Mouse (Mus musculus) spleen, postnatal 4 days (tissue): ENCODE measurements around the gene Lrfn2.
A peak's percentile ranks its signal among the peaks of the same experiment; 100 is the strongest.

Source experiments
- DNase-seq, 2 experiments: peaks; one replicate each; pipeline ENCODE4 v3.0.0; 2022; ENCODE audit warnings: low spot score in 2 of 2

Lrfn2 gene

GRCm38 (mm10) chr17:48931621-48932405 lies at the start of gene Lrfn2:
Gene Lrfn2 (plus strand): TSS chr17:48932379.
- peak; percentile 42 to 76 for DNase-seq

DNA sequence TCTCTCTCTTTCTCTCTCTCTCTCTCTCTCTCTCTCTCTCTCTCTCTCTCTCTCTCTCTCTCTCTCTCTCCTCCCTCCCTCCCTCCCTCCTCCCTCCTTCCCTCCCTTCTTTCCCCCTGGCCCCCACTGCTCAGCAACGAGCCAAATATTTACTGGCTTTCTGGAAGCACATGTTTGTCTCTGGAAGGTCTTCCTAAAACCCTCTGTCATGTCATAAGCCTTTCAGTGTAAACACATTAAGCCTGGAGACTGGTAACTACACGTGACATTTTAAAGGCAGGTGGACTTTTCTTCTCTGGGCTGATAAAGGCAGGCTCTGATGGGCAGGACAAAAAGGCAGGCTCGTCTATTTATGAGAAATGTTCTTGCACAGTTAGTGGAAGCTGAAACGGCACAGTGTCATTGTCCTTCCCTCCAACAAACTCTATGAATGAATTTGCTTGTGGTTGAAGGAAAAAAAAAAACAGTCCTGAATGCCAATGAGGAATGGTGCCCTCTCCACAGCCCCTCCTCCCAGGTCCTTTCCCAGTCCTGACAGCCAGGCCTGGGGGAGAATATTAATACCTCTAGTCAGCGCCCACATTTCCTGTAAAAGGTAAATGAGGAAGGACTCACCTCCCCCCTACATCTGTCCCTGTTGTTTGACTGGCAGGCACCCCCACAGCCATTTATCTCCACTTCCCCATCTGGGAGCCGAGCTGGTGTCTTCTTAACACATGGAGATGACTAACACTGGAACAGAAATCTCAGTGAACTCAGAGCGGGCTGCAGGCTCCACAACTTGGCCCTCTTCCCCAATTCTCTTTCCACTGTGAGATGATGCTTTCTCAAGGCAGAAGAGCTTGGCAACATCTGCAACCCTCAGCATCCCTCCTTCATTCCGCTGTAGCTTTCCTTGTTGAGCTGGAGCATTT lies 44.5 kb upstream of the Lrfn2 start:
- no peak for DNase-seq

DNA sequence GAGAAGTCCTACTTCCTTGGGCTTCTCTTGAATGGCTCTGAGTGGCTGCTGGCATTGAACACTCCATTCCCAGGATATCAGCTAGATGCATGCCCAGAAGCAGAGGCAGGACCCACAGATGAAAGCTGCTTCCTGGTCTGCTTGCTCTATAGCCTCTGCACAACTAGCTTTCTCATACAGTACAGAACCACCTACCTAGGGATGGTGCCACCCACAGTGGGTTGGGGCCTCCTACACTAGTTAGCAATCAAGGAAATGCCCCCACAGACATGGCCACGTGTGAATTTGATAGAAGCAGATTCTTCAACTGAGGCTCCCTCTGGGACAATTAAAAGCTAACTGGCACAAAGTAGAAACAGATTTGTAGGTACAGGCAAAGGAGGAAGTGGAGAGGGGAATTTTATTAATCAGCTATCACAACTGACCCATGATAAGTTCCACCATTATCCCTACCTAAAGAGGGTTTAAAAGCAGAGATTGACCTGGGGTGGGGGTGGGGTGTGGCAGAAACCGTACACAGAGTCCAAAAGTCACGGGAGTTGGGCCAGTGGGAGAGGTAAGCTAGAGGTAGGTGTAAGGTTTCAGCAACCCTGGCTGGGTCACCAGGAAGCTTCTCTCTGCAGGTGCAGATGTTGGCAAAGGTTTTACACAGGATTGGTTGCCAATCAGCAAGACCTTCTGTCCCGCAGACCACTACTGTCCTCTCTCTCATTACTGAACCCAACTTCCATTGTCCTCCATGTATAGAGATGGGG lies 26.7 kb upstream of the Lrfn2 start:
- no peak for DNase-seq

- DNase-seq: no peak
Observed at GRCm38 (mm10) chr17:48913437-48913836, 18.7 kb upstream of the Lrfn2 start.

- DNase-seq: no peak
Observed at GRCm38 (mm10) chr17:48917411-48917810, 14.8 kb upstream of the Lrfn2 start.

DNA sequence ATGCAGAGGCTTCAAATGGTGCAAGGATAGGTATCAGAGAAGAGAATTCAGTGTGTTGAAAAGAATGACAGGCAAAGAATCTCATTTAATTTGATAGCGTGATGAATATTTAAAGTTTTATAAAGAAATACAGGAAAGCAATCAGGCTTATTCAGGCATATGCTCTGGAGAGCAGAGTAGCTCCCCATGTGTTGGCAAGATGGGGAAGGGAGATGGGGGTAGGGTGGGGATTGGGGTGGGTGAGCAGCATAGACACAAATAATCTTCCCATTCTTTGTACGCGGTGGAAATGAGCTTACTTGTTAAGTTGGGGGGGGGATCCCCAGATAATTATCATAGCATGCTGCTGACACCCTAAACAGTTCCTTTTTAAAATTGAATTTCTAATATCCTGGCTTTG lies 13.7 kb upstream of the Lrfn2 start:
- DNase-seq: no peak

DNA sequence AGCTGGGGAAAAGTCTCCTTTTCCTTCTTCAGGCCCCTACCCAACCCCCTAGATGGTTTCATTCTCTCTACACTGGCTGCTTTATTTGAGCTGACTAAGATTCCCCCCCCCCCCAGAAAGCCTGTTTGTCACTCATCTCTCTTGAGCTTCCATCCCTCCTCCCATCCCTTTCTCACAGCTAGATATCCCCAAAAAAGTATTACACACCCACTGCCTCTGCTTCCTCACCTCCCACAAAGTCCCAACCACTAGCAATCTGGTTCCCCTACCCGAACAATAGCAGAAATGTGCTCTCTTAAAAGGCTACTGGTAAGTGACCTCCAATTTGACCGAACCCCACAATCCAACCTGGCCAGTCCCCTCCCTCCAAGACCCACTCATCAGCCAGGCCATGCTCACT lies 9.3 kb upstream of the Lrfn2 start:
- no peak for DNase-seq

GRCm38 (mm10) chr17:48925426-48925825 lies 6.8 kb upstream of the Lrfn2 start:
- DNase-seq: no peak

- DNase-seq: no peak
Observed at GRCm38 (mm10) chr17:48930994-48931393, 1.2 kb upstream of the Lrfn2 start.

- DNase-seq: no peak
Observed at GRCm38 (mm10) chr17:48932406-48932906, 277 bp downstream of the Lrfn2 start.

- no peak for DNase-seq
Observed at GRCm38 (mm10) chr17:48932916-48933315, 737 bp downstream of the Lrfn2 start.

GRCm38 (mm10) chr17:48935201-48935600 lies 3.0 kb downstream of the Lrfn2 start:
- DNase-seq: no peak

DNA sequence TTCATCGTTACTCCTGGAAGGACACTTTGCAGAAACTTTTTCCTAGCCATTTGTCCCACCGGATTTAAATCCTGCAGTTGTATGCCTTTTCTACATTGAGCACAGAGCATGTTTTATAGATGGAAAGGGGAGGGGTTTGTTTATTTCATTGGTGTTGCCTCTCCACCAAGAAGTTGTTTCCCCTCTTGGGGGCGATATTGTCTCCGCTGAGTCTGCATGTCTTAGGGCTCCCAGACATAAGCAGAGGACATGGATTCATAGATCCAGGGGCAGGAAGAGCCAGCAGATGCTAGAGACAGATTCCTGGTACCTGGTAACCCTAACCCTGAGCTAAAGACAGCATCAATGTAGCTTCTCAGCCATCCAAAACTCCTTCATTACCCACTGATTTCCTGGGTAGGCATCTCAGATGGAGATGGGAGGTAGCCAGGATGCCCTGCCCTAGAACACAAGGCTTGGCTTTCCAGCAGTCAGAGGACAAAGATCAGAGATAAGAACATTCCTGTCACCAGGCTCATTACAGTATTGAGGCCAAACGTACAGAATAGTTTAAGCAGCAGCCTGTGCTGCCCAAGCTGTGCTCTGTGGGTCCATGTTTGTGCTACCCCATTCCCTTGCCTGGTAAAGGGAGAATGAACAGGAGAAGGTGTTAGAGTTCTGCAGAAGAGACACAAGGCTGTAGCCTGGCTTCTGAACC lies 4.4 kb downstream of the Lrfn2 start:
- DNase-seq: no peak

DNA sequence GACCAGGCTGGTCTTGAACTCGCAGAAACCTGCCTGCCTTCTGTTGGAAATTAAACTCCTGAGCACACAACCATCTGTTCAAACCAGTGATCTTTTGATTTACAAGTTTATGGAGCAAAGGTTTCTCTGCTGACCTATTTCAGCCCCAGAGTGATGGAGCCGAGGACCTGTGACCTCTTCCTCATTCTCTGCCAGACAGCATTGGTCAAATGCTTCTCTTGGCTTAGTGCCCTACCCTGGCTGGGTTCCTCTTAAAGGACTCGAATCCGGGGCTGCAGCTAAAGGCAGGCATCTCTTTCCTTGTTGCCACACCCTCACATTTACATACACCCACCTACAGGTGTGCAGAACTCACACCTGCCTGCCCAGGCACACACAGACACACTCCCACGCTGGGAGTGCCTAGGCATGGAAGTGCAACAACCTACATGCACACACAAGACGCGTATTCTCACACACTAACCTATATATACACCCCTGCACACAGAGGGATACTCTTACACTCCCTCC lies 6.6 kb downstream of the Lrfn2 start:
- no peak for DNase-seq

GRCm38 (mm10) chr17:48946315-48946714 lies 14.1 kb downstream of the Lrfn2 start:
- DNase-seq: no peak

GRCm38 (mm10) chr17:48946765-48947164 lies 14.6 kb downstream of the Lrfn2 start:
- DNase-seq: no peak

- DNase-seq: no peak
Observed at GRCm38 (mm10) chr17:48951250-48951649, 19.1 kb downstream of the Lrfn2 start.

GRCm38 (mm10) chr17:48956033-48956631 lies 24.0 kb downstream of the Lrfn2 start:
- no peak for DNase-seq

- no peak for DNase-seq
Observed at GRCm38 (mm10) chr17:48960161-48960698, 28.1 kb downstream of the Lrfn2 start.

DNA sequence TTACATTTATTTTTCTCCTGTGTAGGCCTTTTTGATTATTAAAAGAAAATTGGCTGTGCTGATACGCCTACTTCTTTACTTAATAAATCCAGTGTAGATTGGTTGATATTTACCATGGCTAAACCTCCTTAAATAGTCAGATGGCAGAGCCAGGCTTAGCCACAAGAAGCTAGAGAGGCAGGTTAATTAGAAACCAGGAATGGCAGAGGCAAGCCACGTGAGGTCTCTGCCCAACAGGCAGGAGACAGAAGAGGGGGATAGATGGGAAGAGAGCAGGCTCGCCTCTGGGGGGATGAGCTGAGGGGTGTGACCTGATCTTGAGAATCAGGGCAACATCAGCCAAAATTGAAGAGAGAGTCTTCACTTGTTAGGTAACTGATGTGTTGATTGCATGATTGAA lies 30.5 kb downstream of the Lrfn2 start:
- DNase-seq: no peak
